Mouse (Mus musculus) embryonic facial prominence, embryonic 11.5 days (tissue): ENCODE measurements at regions not wholly inside any gene's neighbourhood (a gene's known extent, or its start where the extent isn't known, plus 50 kb on each side); places are given as distances from the start of the nearest gene placed in this dataset.
A peak's percentile ranks its signal among the peaks of the same experiment; 100 is the strongest.

Experiments
- ATAC-seq: fragments of 200-750 bp; cut with Nextera tagmentation; replicated peaks from 2 replicates; pipeline ENCODE4 v1.8.0; 2017; ENCODE audit warnings: low read depth; ENCODE audit not compliant: insufficient number of reproducible peaks, low FRiP score, low TSS enrichment
- DNase-seq: peaks from one replicate; pipeline ENCODE4 v3.0.0-alpha.2; 2015; ENCODE audit warnings: low spot score
- H3K27ac ChIP-seq: fragments of 300-500 bp; sonication (generic); replicated peaks from 2 replicates; pipeline ENCODE4 v1.5.1; 2014; ENCODE audit warnings: mild to moderate bottlenecking, low read depth, low read length, control low read depth
- H3K27me3 ChIP-seq: fragments of 300-500 bp; sonication (generic); 2 replicates; pipeline ENCODE4 v1.6.1; 2014; ENCODE audit warnings: mild to moderate bottlenecking, low read length, moderate library complexity, mixed read lengths; ENCODE audit not compliant: control insufficient read depth, insufficient read depth
- H3K36me3 ChIP-seq: fragments of 300-500 bp; sonication (generic); replicated peaks from 2 replicates; pipeline ENCODE4 v1.6.1; 2014; ENCODE audit warnings: low read depth, mild to moderate bottlenecking, low read length, moderate library complexity, mixed read lengths; ENCODE audit not compliant: control insufficient read depth, insufficient read depth
- H3K4me1 ChIP-seq: fragments of 300-500 bp; sonication (generic); 2 replicates; pipeline ENCODE4 v1.6.1; 2014; ENCODE audit warnings: low read length, mixed read lengths; ENCODE audit not compliant: control insufficient read depth, insufficient read depth
- H3K4me2 ChIP-seq: fragments of 300-500 bp; sonication (generic); 2 replicates; pipeline ENCODE4 v1.6.1; 2014; ENCODE audit warnings: low read depth, mild to moderate bottlenecking, control low read depth, low read length, moderate library complexity
- H3K4me3 ChIP-seq: fragments of 300-500 bp; sonication (generic); 2 replicates; pipeline ENCODE4 v1.5.1; 2014; ENCODE audit warnings: low read depth, low read length, control low read depth
- H3K9ac ChIP-seq: fragments of 300-500 bp; sonication (generic); replicated peaks from 2 replicates; pipeline ENCODE4 v1.6.1; 2014; ENCODE audit warnings: mild to moderate bottlenecking, control low read depth, low read length
- H3K9me3 ChIP-seq: fragments of 300-500 bp; sonication (generic); replicated peaks from 2 replicates; pipeline ENCODE4 v1.6.1; 2016; ENCODE audit warnings: mild to moderate bottlenecking, low read length, inconsistent platforms, mixed read lengths; ENCODE audit not compliant: control insufficient read depth
- WGBS: fragments of 180-500 bp; shearing (Covaris S2); extraction: QIAGEN DNeasy Blood & Tissue Kit; methylation state at CpG from one replicate; pipeline ENCODE4 v1.1.7; 2014; 5-methylcytosine and 5-hydroxymethylcytosine counted together

DNA sequence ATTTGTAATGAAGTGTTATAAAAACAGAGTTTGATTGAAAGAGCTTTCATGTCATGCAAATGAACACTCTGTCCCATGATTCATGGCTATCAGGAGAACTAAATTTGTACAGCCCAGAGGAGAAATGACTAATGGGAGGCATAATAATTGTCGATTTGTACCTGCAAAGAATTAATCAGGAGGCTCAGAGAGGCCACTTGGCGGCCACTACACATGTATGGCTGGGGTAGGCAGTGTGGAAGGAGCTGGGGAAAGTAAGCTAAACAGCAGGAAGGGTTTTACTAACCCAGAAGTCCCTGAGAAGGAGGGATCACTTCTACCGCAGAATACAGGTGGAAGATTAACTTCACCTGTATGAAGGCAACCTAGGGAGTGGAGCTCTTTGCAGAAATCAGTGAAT is 145.9 kb upstream of the Vstm2b start:
- Histone ChIP-seq H3K4me2 (no peak overlapping the region), H3K27ac (no peak overlapping the region), H3K4me1 (no peaks in the 10 kb centered on the region), H3K9ac (no peak overlapping the region), H3K36me3 (no peaks in the 10 kb centered on the region), H3K4me3 (no peak overlapping the region), H3K9me3 (no peaks in the 10 kb centered on the region), H3K27me3 (no peaks in the 10 kb centered on the region)
- no peak for DNase-seq
- ATAC-seq: no peak
- 66% methylated on average over 3 of the region's 3 CpGs for WGBS

DNA sequence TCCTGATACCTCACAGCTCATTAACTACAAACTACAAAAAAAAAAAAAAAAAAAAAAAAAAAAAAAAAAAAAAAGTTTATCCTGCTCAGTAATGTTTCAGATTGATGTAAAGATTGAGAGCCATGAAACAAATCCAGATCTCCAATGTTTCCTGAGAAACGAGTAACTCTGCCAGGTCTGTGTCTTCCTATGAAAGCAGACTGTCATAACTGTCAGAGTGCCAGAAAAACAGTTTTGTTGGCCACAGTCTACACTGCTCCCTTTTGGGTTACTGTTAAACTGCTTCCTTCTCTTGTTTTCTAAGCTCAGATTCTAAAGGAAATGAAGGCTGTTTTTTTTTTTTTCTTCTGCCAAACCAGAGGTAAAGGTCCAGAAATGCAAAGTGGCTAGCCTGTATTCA is 144.6 kb upstream of the Vstm2b start:
- H3K4me2 ChIP-seq: no peak overlapping the region
- no peak overlapping the region for H3K27ac ChIP-seq
- H3K4me3 ChIP-seq: no peak overlapping the region
- no peaks in the 10 kb centered on the region for H3K36me3 ChIP-seq
- WGBS: 60% methylated on average over 1 of the region's 1 CpGs
- no peaks in the 10 kb centered on the region for H3K4me1 ChIP-seq
- no peaks in the 10 kb centered on the region for H3K9me3 ChIP-seq
- ATAC-seq (no peak), DNase-seq (no peak)
- H3K27me3 ChIP-seq: no peaks in the 10 kb centered on the region
- no peak overlapping the region for H3K9ac ChIP-seq

DNA sequence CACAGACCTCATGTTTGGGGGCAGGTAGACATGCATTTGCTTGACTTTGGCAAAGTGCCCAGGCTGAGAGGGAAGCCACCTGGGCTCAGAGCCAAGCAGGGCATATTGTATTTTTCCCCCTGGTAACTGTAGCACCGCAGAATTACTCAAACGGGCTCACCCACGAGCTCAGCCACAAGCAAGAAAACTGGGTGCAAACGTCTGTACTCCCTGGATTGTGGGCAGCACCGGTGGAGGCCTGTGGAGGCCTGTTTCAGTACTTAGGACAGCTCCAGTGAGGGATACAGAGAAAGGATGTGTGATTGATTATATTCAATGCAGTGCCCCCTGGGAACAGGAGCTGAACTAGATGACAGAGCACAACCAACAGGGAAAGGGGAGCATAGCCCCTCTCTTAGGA is 135.6 kb upstream of the Vstm2b start:
- H3K4me3 ChIP-seq: no peak overlapping the region
- ATAC-seq (no peak; the same call in 1 of the 2 replicates), DNase-seq (peak; percentile 76)
- H3K36me3 ChIP-seq: no peaks in the 10 kb centered on the region
- H3K9me3 ChIP-seq: no peaks in the 10 kb centered on the region
- 23% methylated on average over 5 of the region's 5 CpGs for WGBS
- H3K27ac ChIP-seq: no peak overlapping the region
- no peaks in the 10 kb centered on the region for H3K27me3 ChIP-seq
- H3K9ac ChIP-seq: no peak overlapping the region
- H3K4me1 ChIP-seq: no peaks in the 10 kb centered on the region
- H3K4me2 ChIP-seq: no peak overlapping the region

DNA sequence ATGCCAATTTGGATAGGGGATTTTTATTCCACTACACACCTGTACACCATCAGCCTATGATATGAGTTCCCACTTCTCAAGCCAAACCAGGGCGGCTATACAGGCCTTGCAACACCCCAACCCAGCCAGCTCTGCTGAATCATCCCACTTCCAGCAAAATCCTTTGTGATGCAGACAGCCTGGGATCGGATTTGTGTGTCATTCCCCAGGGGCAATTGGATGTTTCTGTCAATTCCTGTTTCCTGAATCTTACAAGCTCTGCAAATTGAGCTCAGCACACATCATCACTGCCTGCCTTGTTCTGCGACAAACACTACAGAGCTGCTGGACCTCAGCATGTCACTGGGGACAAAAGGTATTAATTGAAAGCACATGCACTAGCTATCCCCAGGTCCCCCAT is 132.0 kb upstream of the Vstm2b start:
- no peak for ATAC-seq
- H3K27me3 ChIP-seq: no peaks in the 10 kb centered on the region
- H3K4me3 ChIP-seq: no peak overlapping the region
- no peak overlapping the region for H3K27ac ChIP-seq
- H3K4me2 ChIP-seq: no peak overlapping the region
- 22% methylated on average over 3 of the region's 3 CpGs for WGBS
- H3K4me1 ChIP-seq: no peaks in the 10 kb centered on the region
- no peak for DNase-seq
- no peaks in the 10 kb centered on the region for H3K36me3 ChIP-seq
- no peak overlapping the region for H3K9ac ChIP-seq
- no peaks in the 10 kb centered on the region for H3K9me3 ChIP-seq

DNA sequence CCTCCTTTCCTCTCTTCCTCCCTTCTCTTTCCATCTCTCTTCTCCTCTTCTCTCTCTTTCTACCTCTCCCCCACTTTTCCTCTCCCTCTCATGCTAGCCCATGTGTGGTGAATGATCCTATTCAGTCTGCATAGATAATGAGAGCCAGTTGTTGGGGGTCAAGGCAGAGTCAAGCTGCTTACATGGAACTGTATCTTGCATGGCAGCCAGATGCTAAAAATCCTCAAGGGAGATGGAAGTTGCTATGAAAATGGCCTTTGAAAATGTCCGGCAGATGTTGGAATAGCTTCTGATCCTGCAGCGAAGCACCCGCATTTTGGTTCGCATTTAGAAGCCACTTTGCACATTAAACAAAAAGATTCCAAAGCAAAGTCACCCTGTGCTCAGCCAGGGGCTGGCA is 121.9 kb upstream of the Vstm2b start:
- H3K4me1 ChIP-seq: no peaks in the 10 kb centered on the region
- no peak overlapping the region for H3K4me2 ChIP-seq
- H3K9me3 ChIP-seq: no peaks in the 10 kb centered on the region
- no peaks in the 10 kb centered on the region for H3K36me3 ChIP-seq
- no peak overlapping the region for H3K9ac ChIP-seq
- peak; percentile 91 for ATAC-seq
- H3K4me3 ChIP-seq: no peak overlapping the region
- 11% methylated on average over 4 of the region's 4 CpGs for WGBS
- H3K27ac ChIP-seq: 0 out of 2 replicates have a peak overlapping the region, but pooled peaks have one; percentile 22
- peak; percentile 90 for DNase-seq
- H3K27me3 ChIP-seq: no peaks in the 10 kb centered on the region

DNA sequence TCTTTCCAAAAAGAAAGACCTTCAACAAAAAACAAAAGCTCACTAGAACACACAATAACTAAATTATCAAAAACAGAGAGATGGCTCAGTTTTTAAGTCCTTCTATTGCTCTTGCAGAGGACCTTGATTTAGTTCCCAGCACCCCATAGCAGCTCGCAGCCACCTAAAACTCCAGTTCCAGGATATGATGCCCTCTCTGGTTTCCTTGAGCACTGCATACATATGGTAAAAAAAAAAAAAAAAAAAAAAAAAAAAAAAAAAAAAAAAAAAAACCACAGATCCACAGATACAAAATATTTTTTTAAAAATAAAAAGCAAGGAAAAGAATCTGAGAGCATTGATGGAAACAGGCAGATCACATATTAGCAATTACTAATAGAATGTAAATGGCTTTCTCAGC is 113.2 kb upstream of the Vstm2b start:
- Histone ChIP-seq H3K9ac (no peak overlapping the region), H3K36me3 (no peaks in the 10 kb centered on the region), H3K9me3 (no peaks in the 10 kb centered on the region), H3K27me3 (no peaks in the 10 kb centered on the region), H3K4me3 (no peak overlapping the region), H3K4me2 (no peak overlapping the region), H3K27ac (no peak overlapping the region), H3K4me1 (no peaks in the 10 kb centered on the region)
- DNase-seq: no peak
- no peak for ATAC-seq
- 85% methylated on average over 1 of the region's 1 CpGs for WGBS

DNA sequence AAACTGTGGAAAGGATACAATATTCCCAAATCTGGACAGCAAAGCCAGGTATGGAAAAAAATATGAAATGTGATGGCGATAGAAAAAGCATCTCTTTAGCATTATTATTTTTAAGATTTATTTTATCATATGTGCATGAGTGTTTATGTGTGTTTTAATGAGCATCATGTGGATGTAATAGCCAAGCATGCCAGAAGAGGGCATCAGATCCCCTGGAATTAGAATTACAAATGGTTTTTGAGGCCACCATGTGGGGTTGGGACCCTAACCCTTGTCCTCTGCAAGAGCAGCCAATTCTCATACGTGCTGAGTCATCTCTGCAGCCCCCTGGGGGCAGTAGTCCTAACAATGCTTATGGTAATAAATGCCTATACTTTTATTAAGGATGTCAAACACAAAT is 111.4 kb upstream of the Vstm2b start:
- 79% methylated on average over 2 of the region's 2 CpGs for WGBS

DNA sequence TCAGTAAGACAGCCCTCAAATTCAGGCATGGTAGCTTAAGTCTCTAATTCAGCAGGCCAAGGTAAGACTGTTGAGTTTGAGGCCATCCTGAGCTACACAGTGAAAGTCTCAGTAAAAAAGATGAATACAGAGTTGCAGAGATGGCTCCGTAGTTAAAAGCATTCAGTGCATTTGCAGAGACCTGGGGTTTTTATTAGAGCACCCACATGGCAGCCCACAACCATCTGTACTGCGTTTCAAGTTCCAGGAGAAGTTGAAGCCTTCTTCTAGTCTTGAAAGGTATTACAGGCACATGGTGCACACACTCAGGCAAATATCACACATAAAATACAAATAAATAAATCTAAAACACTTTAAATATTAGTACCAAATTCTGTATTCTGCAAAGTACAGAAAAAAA is 109.6 kb upstream of the Vstm2b start:
- 82% methylated on average over 2 of the region's 2 CpGs for WGBS
- H3K4me3 ChIP-seq: no peak overlapping the region
- no peak for ATAC-seq

More for the DNA sequence above, 111.4 kb upstream of the Vstm2b start:
- H3K4me2 ChIP-seq: no peak overlapping the region
- H3K27ac ChIP-seq: no peak overlapping the region
- H3K4me1 ChIP-seq: no peaks in the 10 kb centered on the region
- no peak for DNase-seq
- no peaks in the 10 kb centered on the region for H3K9me3 ChIP-seq
- ATAC-seq: no peak
- no peaks in the 10 kb centered on the region for H3K36me3 ChIP-seq
- no peaks in the 10 kb centered on the region for H3K27me3 ChIP-seq
- H3K4me3 ChIP-seq: no peak overlapping the region
- H3K9ac ChIP-seq: no peak overlapping the region

More for the DNA sequence above, 109.6 kb upstream of the Vstm2b start:
- no peak overlapping the region for H3K27ac ChIP-seq
- H3K36me3 ChIP-seq: no peaks in the 10 kb centered on the region
- no peak for DNase-seq
- no peak overlapping the region for H3K9ac ChIP-seq
- H3K4me2 ChIP-seq: no peak overlapping the region
- no peaks in the 10 kb centered on the region for H3K9me3 ChIP-seq
- H3K4me1 ChIP-seq: no peaks in the 10 kb centered on the region
- H3K27me3 ChIP-seq: no peaks in the 10 kb centered on the region
